Mouse (Mus musculus): ENCODE data around the gene Dnah1. TPM values are rescaled to one million over a fixed set of nuclear protein-coding genes. Genes with fewer than 3 reads are reported as not detected.

Gene Dnah1
- polyA plus RNA-seq, 1 experiment from 2014 or later = 2.8 TPM

GRCm38 (mm10) chr14:31250222-31251083, 73.2 kb downstream of the Dnah1 start:
- 20% methylated on average over 38 of the region's 38 CpGs for WGBS
- peaks cover 18% of the 10 kb centered on the region for H3K4me1 ChIP-seq
- H3K36me3 ChIP-seq = peaks cover 30% of the 10 kb centered on the region
- H3K27ac ChIP-seq = peak overlapping the region; percentile 99
- no peaks in the 10 kb centered on the region for H3K9me3 ChIP-seq
- H3K27me3 ChIP-seq (ENCODE audit: insufficient read depth, poor library complexity, severe bottlenecking) = no peaks in the 10 kb centered on the region
- DNase-seq (ENCODE audit: low spot score) = no peak
- H3K4me3 ChIP-seq = peak overlapping the region; percentile 95

- Histone ChIP-seq H3K27me3 (ENCODE audit: insufficient read depth, poor library complexity, severe bottlenecking) (no peaks in the 10 kb centered on the region), H3K27ac (no peak overlapping the region), H3K4me3 (no peak overlapping the region), H3K36me3 (peaks cover 10% of the 10 kb centered on the region), H3K4me1 (peaks cover 18% of the 10 kb centered on the region), H3K9me3 (no peaks in the 10 kb centered on the region)
- DNase-seq (ENCODE audit: low spot score) = no peak
- 89% methylated on average over 6 of the region's 6 CpGs for WGBS
These were observed 75.3 kb downstream of the Dnah1 start for GRCm38 (mm10) chr14:31248396-31248795.

DNA sequence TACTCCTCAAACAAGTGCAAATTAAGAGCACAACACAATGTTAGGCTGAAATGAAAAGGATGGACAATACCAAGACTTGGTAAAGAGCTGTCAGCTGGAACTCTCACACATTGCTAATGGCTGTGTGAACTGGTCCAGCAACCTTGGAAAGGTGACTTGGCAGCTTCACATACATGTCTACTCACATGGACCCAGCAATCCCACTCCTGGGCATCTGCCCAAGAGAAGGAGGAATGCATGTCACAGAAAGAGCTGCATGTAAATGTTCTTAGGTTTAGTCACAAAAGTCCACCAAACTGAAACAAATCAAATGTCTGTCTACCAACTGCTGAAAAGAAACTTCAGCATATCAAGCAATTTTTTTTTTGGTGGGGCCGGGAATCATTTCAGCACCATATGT, 77.8 kb downstream of the Dnah1 start:
- WGBS = 64% methylated on average over 1 of the region's 1 CpGs
- H3K27me3 ChIP-seq (ENCODE audit: insufficient read depth, poor library complexity, severe bottlenecking) = no peaks in the 10 kb centered on the region
- no peaks in the 10 kb centered on the region for H3K36me3 ChIP-seq
- DNase-seq (ENCODE audit: low spot score) = no peak
- peaks cover 8% of the 10 kb centered on the region; the same call in 1 of the 2 replicates for H3K4me1 ChIP-seq
- H3K27ac ChIP-seq = no peak overlapping the region
- no peak overlapping the region for H3K4me3 ChIP-seq
- H3K9me3 ChIP-seq = no peaks in the 10 kb centered on the region

GRCm38 (mm10) chr14:31244777-31245176, 78.9 kb downstream of the Dnah1 start:
- Histone ChIP-seq H3K27ac (no peak overlapping the region), H3K4me1 (peaks cover 8% of the 10 kb centered on the region; the same call in 1 of the 2 replicates), H3K27me3 (ENCODE audit: insufficient read depth, poor library complexity, severe bottlenecking) (no peaks in the 10 kb centered on the region), H3K36me3 (no peaks in the 10 kb centered on the region), H3K4me3 (no peak overlapping the region), H3K9me3 (no peaks in the 10 kb centered on the region)
- 81% methylated on average over 1 of the region's 1 CpGs for WGBS
- DNase-seq (ENCODE audit: low spot score) = no peak

DNA sequence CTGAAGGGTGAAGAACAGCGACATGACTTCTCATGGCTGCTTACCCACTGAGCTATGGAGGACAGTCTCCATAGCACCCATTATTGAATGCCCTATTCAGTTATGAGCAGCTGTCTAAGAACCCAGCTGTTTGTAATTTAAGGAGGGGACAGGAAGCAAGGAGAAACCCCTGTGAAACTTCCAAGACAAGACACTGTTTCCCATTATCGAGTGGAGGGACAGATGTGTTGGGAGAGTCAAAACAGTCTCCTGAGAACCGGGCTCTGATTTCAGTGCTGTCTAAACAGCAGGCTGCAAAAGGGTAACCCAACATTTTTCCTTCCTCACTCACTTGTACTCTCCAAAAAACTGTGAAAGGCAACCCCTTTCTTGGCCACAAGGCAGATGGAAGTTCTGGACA, 83.2 kb downstream of the Dnah1 start:
- 73% methylated on average over 3 of the region's 3 CpGs for WGBS
- no peak for DNase-seq (ENCODE audit: low spot score)
- H3K4me3 ChIP-seq = no peak overlapping the region
- H3K27ac ChIP-seq = no peak overlapping the region
- H3K4me1 ChIP-seq = no peaks in the 10 kb centered on the region
- H3K9me3 ChIP-seq = no peaks in the 10 kb centered on the region
- no peaks in the 10 kb centered on the region for H3K36me3 ChIP-seq
- no peaks in the 10 kb centered on the region for H3K27me3 ChIP-seq (ENCODE audit: insufficient read depth, poor library complexity, severe bottlenecking)

DNA sequence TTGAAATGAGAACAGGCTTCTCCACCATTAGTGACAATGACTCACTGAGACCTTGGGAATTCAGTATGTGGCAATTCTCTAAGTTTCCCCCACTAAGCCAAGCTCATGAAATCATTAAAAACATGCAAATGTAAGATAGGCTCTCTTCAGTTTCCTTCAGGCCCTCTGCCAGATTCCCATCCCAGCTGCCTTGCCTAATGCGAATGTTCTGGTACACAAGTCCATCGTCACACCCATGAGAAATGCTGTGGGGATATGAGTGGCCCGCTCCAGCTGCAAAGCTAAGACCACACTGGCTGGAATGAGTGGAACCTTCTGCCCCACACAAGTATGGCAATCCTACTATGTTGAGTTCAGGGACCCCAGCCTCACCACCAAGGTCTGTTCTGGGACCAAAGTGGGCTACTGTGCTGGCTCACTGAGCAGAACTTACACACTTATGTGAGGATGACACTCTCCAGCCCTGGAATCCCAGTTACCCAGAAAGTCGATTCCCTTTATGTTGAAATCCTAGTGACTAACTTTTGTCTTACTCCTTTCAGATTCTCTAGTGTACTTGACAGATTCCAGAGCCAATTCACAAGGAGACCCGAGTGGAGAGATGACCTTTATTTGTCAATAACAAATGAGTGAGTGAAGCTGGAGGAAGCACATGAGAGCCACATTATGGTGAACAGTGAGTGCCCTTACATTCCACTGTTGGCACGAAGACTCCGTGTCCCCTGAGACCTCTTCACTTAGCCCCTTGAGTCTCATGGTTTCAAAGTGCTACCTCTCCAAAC, 86.4 kb downstream of the Dnah1 start:
- 79% methylated on average over 7 of the region's 7 CpGs for WGBS
- H3K4me1 ChIP-seq = peaks cover 20% of the 10 kb centered on the region
- H3K4me3 ChIP-seq = no peak overlapping the region
- no peaks in the 10 kb centered on the region for H3K36me3 ChIP-seq
- H3K27ac ChIP-seq = no peak overlapping the region
- no peaks in the 10 kb centered on the region for H3K9me3 ChIP-seq
- DNase-seq (ENCODE audit: low spot score) = no peak
- H3K27me3 ChIP-seq (ENCODE audit: insufficient read depth, poor library complexity, severe bottlenecking) = no peaks in the 10 kb centered on the region

GRCm38 (mm10) chr14:31233996-31234591, 89.6 kb downstream of the Dnah1 start:
- WGBS = 14% methylated on average over 11 of the region's 11 CpGs

DNA sequence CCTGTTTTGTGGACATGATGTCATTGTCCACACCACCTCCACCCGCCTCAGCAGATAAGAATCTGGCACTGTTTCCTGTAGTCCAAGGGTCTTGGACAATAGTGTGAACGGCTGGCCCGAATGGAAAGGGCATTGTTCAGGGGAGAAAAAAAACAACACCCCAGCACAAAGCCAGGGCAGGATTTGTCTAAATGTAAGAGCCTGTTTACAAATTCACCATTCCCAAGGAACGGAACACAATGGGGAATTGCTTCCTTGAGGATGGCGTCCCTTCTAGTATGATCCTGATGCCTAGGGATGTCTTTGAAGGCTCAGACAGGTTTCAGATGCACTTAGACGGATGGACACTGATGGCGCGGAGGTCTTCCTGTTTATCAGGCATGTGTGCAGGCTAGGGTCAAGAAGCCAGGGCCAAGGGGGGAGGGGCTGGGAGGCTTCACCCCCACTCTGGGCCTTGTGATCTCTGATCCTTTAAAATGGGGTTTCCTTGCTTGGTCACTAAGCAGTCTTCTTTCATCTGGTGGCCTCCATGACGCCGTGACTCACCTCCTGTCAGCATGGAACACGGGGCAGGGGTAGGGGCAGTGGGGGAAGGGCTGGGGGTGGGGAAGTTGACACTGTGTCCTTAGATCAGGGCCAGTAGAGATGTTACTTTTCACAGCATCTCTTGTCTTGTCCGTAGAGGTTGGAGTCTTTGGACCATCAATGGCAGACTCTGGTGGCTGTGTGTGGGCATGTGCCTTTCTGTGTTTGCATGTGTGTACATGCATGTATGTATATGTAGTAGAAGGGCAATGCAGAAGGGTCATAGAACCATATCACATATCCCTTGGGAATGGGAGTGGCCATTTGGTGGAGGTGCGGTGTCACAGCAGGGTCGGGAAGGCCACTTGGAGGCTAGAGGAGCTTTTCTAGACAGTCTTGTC, 90.4 kb downstream of the Dnah1 start:
- Histone ChIP-seq H3K36me3 (no peaks in the 10 kb centered on the region), H3K27ac (peak overlapping the region; percentile 23; the same call in 1 of the 2 replicates), H3K27me3 (ENCODE audit: insufficient read depth, poor library complexity, severe bottlenecking) (no peaks in the 10 kb centered on the region), H3K9me3 (no peaks in the 10 kb centered on the region), H3K4me3 (no peak overlapping the region), H3K4me1 (peaks cover 54% of the 10 kb centered on the region)
- WGBS = 59% methylated on average over 14 of the region's 14 CpGs
- DNase-seq (ENCODE audit: low spot score) = no peak

More at GRCm38 (mm10) chr14:31233996-31234591, 89.6 kb downstream of the Dnah1 start:
- no peaks in the 10 kb centered on the region for H3K27me3 ChIP-seq (ENCODE audit: insufficient read depth, poor library complexity, severe bottlenecking)
- H3K9me3 ChIP-seq = no peaks in the 10 kb centered on the region
- H3K4me1 ChIP-seq = peaks cover 46% of the 10 kb centered on the region
- no peak for DNase-seq (ENCODE audit: low spot score)
- no peaks in the 10 kb centered on the region for H3K36me3 ChIP-seq
- no peak overlapping the region; the same call in 1 of the 2 replicates for H3K4me3 ChIP-seq
- H3K27ac ChIP-seq = peak overlapping the region; percentile 23; the same call in 1 of the 2 replicates

- WGBS = 68% methylated on average over 13 of the region's 13 CpGs
- peak overlapping the region; percentile 52; the same call in 1 of the 2 replicates for H3K27ac ChIP-seq
These were observed 91.2 kb downstream of the Dnah1 start for GRCm38 (mm10) chr14:31232404-31233069.

DNA sequence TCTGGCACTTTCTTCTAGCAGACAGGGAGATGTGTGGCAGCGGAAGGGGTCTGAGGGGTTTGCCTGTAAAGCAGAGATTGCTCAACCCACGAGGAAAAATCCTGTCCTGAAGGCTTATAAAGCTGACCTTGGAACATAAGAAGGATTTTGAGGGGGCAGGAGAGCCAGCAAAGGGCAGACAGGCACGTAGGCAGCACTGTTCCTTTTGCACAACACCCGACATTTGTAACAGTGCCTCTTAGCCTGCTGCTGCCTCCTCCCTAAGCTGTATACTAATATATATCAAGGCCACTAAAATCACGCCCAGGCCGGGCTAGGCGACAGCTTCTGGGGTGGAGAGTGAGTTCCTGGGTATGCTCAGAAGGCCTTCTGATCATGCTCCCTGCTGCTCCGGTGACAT, 93.3 kb downstream of the Dnah1 start:
- Histone ChIP-seq H3K27ac (peak overlapping the region; percentile 59), H3K36me3 (no peaks in the 10 kb centered on the region), H3K27me3 (ENCODE audit: insufficient read depth, poor library complexity, severe bottlenecking) (no peaks in the 10 kb centered on the region), H3K4me1 (peaks cover 71% of the 10 kb centered on the region), H3K4me3 (no peak overlapping the region), H3K9me3 (no peaks in the 10 kb centered on the region)
- no peak for DNase-seq (ENCODE audit: low spot score)
- 49% methylated on average over 8 of the region's 8 CpGs for WGBS

More at GRCm38 (mm10) chr14:31232404-31233069, 91.2 kb downstream of the Dnah1 start:
- no peaks in the 10 kb centered on the region for H3K9me3 ChIP-seq
- no peaks in the 10 kb centered on the region for H3K27me3 ChIP-seq (ENCODE audit: insufficient read depth, poor library complexity, severe bottlenecking)
- H3K4me3 ChIP-seq = no peak overlapping the region
- no peaks in the 10 kb centered on the region for H3K36me3 ChIP-seq
- peaks cover 62% of the 10 kb centered on the region for H3K4me1 ChIP-seq
- no peak for DNase-seq (ENCODE audit: low spot score)

DNA sequence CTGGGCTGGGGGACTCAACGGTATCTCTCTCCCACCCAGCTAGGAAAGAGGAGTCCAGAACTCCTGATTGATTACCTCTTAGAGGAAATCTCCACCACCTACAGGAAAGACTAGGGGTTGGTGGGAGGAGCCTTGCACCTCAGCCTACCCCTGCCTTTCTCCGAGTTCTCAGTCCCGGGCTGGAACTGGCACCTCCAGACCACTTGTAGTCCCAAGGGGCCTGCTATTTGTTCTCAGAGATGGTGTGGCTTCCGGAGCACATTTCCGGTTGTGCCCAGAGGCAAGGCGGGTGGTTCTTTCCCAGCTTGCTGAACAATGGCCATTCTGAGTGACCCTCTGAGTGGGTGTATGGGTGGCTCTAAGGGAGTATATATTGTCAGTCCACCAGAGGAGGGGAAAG, 95.5 kb downstream of the Dnah1 start:
- H3K27me3 ChIP-seq (ENCODE audit: insufficient read depth, poor library complexity, severe bottlenecking) = no peaks in the 10 kb centered on the region
- no peak overlapping the region for H3K4me3 ChIP-seq
- H3K9me3 ChIP-seq = no peaks in the 10 kb centered on the region
- peak overlapping the region; percentile 37; the same call in 1 of the 2 replicates for H3K27ac ChIP-seq
- peaks cover 3% of the 10 kb centered on the region; the same call in 1 of the 2 replicates for H3K36me3 ChIP-seq
- H3K4me1 ChIP-seq = peaks cover 70% of the 10 kb centered on the region
- WGBS = 43% methylated on average over 6 of the region's 6 CpGs
- DNase-seq (ENCODE audit: low spot score) = peak; percentile 69
